Mouse (Mus musculus) neural tube, embryonic 15.5 days (tissue): ENCODE measurements at regions not wholly inside any gene's neighbourhood (a gene's known extent, or its start where the extent isn't known, plus 50 kb on each side); places are given as distances from the start of the nearest gene placed in this dataset.
"Not testable (repeated sequence)": the region's sequence is repeated elsewhere in the genome, so short reads cannot be mapped to it uniquely, and the experiment has no call there.

ENCODE experiments used
- ATAC-seq: fragments of 200-750 bp; cut with Nextera tagmentation; 2 replicates; pipeline ENCODE4 v1.8.0; 2017; ENCODE audit warnings: mild to moderate bottlenecking, moderate TSS enrichment, moderate library complexity; ENCODE audit not compliant: low FRiP score
- H3K27ac ChIP-seq: fragments of 300-500 bp; sonication (generic); replicated peaks from 2 replicates; pipeline ENCODE4 v1.5.1; 2015; ENCODE audit warnings: mild to moderate bottlenecking, inconsistent platforms
- H3K27me3 ChIP-seq: fragments of 300-500 bp; sonication (generic); replicated peaks from 2 replicates; pipeline ENCODE4 v1.6.1; 2015; ENCODE audit warnings: inconsistent platforms
- H3K36me3 ChIP-seq: fragments of 300-500 bp; sonication (generic); 2 replicates; pipeline ENCODE4 v1.6.1; 2015; ENCODE audit warnings: inconsistent platforms
- H3K4me1 ChIP-seq: fragments of 300-500 bp; sonication (generic); 2 replicates; pipeline ENCODE4 v1.6.1; 2015; ENCODE audit warnings: inconsistent platforms
- H3K4me2 ChIP-seq: fragments of 300-500 bp; sonication (generic); 2 replicates; pipeline ENCODE4 v1.6.1; 2015; ENCODE audit warnings: inconsistent platforms, mild to moderate bottlenecking, moderate library complexity
- H3K4me3 ChIP-seq: fragments of 300-500 bp; sonication (generic); replicated peaks from 2 replicates; pipeline ENCODE4 v1.5.1; 2015; ENCODE audit warnings: mild to moderate bottlenecking, inconsistent platforms
- H3K9ac ChIP-seq: fragments of 300-500 bp; sonication (generic); replicated peaks from 2 replicates; pipeline ENCODE4 v1.6.1; 2015; ENCODE audit warnings: mild to moderate bottlenecking, inconsistent platforms
- H3K9me3 ChIP-seq: fragments of 300-500 bp; sonication (generic); replicated peaks from 2 replicates; pipeline ENCODE4 v1.6.1; 2016; ENCODE audit warnings: inconsistent platforms
- WGBS: fragments of 180-500 bp; shearing (Covaris S2); methylation state at CpG from one replicate; pipeline ENCODE4 v1.1.7; 2015; ENCODE audit warnings: mixed read lengths; 5-methylcytosine and 5-hydroxymethylcytosine counted together

DNA sequence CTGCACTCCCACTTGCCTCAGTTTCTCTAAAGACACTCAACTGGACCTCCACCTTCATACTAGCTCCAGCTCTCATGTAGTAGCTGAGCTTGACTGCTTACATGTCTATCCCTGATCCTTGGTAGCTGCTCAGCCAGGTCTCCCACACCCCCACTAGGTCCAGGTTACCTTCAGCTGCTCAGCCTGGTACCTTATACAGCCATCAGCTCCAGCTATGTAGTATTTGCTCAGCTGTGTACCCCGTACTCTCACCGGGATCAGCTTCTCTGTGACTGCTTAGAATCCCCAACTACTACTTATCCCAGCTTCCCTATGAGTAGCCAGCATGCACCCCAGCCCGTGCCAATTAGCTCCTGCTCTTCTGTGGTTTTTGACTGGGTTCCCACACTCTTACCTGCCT is 148.1 kb downstream of the Tmem121 start:
- ATAC-seq: not testable (repeated sequence)

DNA sequence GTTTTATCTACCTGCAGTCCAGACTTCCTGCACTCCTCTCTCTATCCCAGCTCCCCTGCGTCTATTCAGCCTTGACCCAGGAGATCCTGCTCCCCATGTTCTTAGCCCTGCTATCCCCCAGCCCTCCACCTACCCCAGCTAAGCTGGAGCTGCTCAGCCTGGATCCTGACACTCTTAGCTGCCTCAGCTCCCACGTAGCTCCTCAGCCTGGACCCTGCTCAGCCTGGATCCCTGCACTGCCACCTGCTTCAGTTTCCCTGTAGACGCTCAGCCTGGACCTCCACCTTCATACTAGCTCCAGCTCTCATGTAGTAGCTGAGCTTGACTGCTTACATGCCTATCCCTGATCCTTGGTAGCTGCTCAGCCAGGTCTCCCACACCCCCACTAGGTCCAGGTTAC is 151.5 kb downstream of the Tmem121 start:
- Histone ChIP-seq H3K9ac (no peak overlapping the region), H3K36me3 (no peaks in the 10 kb centered on the region), H3K27ac (no peak overlapping the region), H3K27me3 (no peaks in the 10 kb centered on the region), H3K9me3 (no peaks in the 10 kb centered on the region), H3K4me1 (no peaks in the 10 kb centered on the region), H3K4me3 (no peak overlapping the region), H3K4me2 (no peak overlapping the region)
- 66% methylated on average over 3 of the region's 3 CpGs for WGBS
- no peak for ATAC-seq

More for the DNA sequence above, 148.1 kb downstream of the Tmem121 start:
- H3K36me3 ChIP-seq, H3K27me3 ChIP-seq, H3K9me3 ChIP-seq, H3K4me2 ChIP-seq, H3K4me3 ChIP-seq, H3K9ac ChIP-seq, H3K27ac ChIP-seq, H3K4me1 ChIP-seq: not testable (repeated sequence)
- WGBS: 82% methylated on average over 3 of the region's 3 CpGs

DNA sequence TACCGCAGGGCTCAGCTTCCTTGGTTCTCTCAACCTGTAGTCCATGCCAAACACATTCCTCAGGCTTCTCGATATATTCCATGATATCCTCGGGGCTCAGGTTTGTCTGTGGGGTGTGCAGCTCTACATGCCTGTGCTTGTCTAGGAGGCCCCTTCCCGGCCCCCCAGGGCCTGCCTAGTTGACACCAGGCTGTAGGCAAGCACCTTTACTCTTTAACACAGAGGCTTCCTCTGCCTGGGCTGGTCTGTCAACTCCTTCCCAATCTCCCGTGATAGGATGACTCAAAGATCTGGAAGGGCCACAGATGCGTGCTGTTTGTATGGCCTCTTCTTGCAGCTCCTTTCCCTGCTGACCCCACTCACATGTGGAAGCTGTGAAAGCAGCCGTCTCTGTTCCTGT is 150.4 kb upstream of the Adam6b start:
- no peak overlapping the region for H3K9ac ChIP-seq
- 76% methylated on average over 7 of the region's 7 CpGs for WGBS
- no peak overlapping the region for H3K27ac ChIP-seq
- H3K27me3 ChIP-seq: no peaks in the 10 kb centered on the region
- no peaks in the 10 kb centered on the region for H3K4me1 ChIP-seq
- no peaks in the 10 kb centered on the region for H3K36me3 ChIP-seq
- H3K9me3 ChIP-seq: no peaks in the 10 kb centered on the region
- H3K4me2 ChIP-seq: no peak overlapping the region
- ATAC-seq: no peak
- H3K4me3 ChIP-seq: no peak overlapping the region

DNA sequence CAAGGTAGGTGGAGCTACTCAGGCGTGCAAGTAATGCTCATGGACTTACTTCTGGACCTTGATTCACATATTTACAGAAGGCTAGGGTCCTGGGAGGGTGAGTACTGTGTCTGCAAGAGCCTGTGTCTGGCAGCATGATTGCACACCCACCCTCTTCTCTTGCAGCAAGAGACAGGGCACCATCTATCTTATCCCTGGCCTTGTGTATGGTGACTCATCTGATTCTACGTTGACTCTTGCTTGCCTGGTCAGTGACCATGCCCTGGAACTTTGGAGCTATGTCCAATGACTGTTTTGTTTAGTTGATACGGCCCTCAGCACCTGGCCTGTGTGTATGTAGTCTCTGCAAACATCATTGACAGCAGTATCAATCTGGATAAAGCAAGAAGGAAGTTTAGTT is 148.3 kb upstream of the Adam6b start:
- no peaks in the 10 kb centered on the region for H3K27me3 ChIP-seq
- H3K9ac ChIP-seq: no peak overlapping the region
- no peaks in the 10 kb centered on the region for H3K9me3 ChIP-seq
- H3K4me3 ChIP-seq: no peak overlapping the region
- 73% methylated on average over 3 of the region's 3 CpGs for WGBS
- H3K4me1 ChIP-seq: no peaks in the 10 kb centered on the region
- H3K36me3 ChIP-seq: no peaks in the 10 kb centered on the region
- H3K27ac ChIP-seq: no peak overlapping the region
- no peak for ATAC-seq
- H3K4me2 ChIP-seq: no peak overlapping the region

DNA sequence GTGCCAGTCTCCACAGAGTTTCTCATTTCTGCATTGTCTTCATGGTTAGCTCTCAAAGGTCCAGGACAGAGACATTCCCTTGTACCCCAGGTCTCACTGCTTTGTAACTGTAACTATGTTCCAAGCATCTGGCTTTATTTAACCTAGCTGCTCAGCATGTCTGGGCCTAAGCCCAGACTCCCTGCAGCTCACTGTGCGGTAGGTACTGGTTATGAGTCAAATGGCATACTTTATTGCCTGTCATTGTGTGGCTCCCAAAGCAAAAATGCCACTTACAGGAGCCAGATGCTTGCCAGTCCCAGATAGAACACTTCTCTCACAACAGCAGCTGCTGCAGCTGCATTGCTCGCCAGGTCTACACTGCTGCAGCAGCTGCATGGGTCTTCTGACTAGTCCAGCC is 134.2 kb upstream of the Adam6b start:
- no peaks in the 10 kb centered on the region for H3K9me3 ChIP-seq
- no peak overlapping the region for H3K4me3 ChIP-seq
- H3K27ac ChIP-seq: no peak overlapping the region
- H3K36me3 ChIP-seq: no peaks in the 10 kb centered on the region
- no peaks in the 10 kb centered on the region for H3K4me1 ChIP-seq
- H3K4me2 ChIP-seq: no peak overlapping the region
- WGBS: 64% methylated on average over 2 of the region's 2 CpGs
- H3K27me3 ChIP-seq: no peaks in the 10 kb centered on the region
- H3K9ac ChIP-seq: no peak overlapping the region
- no peak for ATAC-seq

DNA sequence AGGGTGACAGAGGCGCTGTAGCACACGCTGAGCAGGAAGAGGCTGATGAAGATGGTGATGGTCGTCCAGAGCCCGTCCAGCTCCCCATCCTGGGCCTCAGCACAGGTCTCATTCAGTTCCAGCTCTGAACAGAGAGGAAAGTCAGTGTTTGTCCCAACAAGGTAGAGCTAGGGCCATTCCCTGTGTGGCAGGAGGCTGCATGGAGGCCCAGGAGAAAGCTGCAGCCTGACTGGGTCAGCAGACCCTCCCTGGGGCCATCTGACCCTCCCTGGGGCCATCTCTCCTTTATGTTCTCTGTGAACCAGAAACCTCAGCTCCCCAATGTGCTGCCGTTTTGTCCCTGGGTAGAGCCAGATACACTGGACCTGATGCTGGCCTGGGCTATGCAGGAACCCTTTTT is 131.2 kb upstream of the Adam6b start:
- Histone ChIP-seq H3K9ac (no peak overlapping the region), H3K9me3 (no peaks in the 10 kb centered on the region), H3K27me3 (no peaks in the 10 kb centered on the region), H3K4me2 (no peak overlapping the region), H3K4me3 (no peak overlapping the region), H3K4me1 (no peaks in the 10 kb centered on the region), H3K27ac (no peak overlapping the region), H3K36me3 (no peaks in the 10 kb centered on the region)
- WGBS: 80% methylated on average over 5 of the region's 5 CpGs
- no peak for ATAC-seq

DNA sequence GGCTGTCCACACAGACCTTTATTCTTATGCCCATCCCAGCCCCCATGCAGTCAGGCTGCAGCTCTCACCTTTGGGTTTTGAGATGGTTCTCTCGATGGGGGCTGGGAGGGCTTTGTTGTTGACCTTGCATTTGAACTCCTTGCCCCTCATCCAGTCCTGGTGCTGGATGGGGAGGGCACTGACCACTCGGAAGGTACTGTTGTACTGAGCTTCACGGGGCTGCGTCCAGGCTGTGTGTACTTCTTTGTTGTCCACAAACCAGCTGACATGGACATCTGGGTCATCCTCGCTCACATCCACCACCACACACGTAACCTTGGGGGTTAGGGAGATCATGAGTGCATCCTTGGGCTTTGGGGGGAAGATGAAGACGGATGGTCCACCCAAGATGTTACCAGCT is 129.3 kb upstream of the Adam6b start:
- no peak overlapping the region for H3K9ac ChIP-seq
- H3K4me1 ChIP-seq: no peaks in the 10 kb centered on the region
- no peaks in the 10 kb centered on the region for H3K9me3 ChIP-seq
- H3K36me3 ChIP-seq: no peaks in the 10 kb centered on the region
- H3K27me3 ChIP-seq: no peaks in the 10 kb centered on the region
- no peak overlapping the region for H3K4me3 ChIP-seq
- no peak overlapping the region for H3K4me2 ChIP-seq
- no peak for ATAC-seq
- WGBS: 87% methylated on average over 7 of the region's 7 CpGs
- no peak overlapping the region for H3K27ac ChIP-seq

DNA sequence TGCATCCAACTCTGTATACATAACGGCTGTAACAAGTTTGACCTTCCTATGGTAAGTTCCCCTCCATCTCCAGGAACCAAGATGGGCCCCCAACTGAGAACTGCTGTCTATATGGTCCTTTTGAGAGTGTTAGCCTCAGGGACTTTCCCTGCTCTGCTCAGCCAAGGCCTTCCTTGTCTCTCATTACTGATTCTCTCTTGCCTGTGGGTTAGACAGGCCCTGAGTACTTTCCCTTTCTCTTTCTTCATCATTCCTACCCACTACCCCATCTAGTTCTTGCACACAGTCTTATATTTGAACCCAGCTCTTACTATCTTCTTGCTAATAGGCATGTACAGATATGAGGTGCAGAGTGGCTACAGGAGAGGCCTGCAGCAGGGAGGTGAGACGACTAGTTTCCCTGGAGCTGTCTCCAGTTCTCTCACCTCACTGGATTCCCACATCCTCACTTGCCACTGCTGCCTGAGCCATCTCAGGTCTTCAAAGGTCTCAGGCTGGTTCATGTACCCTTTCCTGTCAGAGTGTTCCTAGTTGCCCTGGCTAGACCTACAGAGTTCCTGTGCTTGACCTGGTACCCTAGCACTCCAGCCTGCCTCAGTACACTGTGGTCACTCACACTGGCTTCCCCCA is 126.8 kb upstream of the Adam6b start:
- WGBS: 76% methylated on average over 2 of the region's 2 CpGs
- no peak for ATAC-seq

DNA sequence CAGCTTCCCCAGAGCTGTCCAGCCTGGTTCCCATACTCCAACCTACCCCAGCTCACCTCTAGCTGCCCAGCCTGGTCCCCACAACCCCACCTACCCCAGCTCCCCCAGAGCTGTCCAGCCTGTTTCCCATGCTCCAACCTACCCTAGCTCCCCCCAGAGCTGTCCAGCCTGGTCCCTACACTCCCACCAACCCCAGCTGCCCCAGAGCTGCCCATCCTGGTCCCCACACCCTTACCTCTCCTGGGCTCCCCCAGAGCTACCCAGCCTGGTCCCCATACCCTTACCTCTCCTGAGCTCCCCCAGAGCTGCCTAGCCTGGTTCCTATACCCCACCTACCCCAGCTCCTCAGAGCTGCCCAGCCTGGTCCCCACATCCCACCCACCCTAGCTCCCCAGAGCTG is 125.3 kb upstream of the Adam6b start:
- ATAC-seq: no peak
- Histone ChIP-seq H3K4me1 (no peaks in the 10 kb centered on the region), H3K4me3 (no peak overlapping the region), H3K36me3 (no peaks in the 10 kb centered on the region), H3K27me3 (no peaks in the 10 kb centered on the region), H3K4me2 (no peak overlapping the region), H3K9me3 (no peaks in the 10 kb centered on the region), H3K9ac (no peak overlapping the region), H3K27ac (no peak overlapping the region)

More for the DNA sequence above, 126.8 kb upstream of the Adam6b start:
- no peak overlapping the region for H3K4me3 ChIP-seq
- H3K4me2 ChIP-seq: no peak overlapping the region
- no peak overlapping the region for H3K27ac ChIP-seq
- H3K4me1 ChIP-seq: no peaks in the 10 kb centered on the region
- no peaks in the 10 kb centered on the region for H3K27me3 ChIP-seq
- no peak overlapping the region for H3K9ac ChIP-seq
- no peaks in the 10 kb centered on the region for H3K9me3 ChIP-seq
- H3K36me3 ChIP-seq: no peaks in the 10 kb centered on the region

DNA sequence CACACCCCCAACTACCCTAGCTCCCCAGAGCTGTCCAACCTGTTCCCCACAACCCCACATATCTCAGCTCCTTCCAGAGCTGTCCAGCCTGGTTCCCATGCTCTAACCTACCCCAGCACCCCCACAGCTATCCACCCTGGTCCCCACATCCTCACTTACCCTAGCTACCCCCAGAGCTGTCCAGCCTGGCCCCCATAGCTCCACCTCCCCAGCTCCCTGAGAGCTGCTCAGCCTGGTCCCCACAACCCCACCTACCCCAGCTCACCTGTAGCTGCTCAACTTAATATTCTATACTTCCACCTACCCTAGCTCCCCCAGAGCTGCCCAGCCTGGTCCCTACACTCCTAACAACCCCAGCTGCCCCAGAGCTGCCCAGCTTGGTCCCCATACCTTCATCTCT is 124.9 kb upstream of the Adam6b start:
- Histone ChIP-seq H3K27me3 (no peaks in the 10 kb centered on the region), H3K4me3 (no peak overlapping the region), H3K27ac (no peak overlapping the region), H3K9me3 (no peaks in the 10 kb centered on the region), H3K4me2 (no peak overlapping the region), H3K9ac (no peak overlapping the region), H3K36me3 (no peaks in the 10 kb centered on the region), H3K4me1 (no peaks in the 10 kb centered on the region)
- no peak for ATAC-seq

DNA sequence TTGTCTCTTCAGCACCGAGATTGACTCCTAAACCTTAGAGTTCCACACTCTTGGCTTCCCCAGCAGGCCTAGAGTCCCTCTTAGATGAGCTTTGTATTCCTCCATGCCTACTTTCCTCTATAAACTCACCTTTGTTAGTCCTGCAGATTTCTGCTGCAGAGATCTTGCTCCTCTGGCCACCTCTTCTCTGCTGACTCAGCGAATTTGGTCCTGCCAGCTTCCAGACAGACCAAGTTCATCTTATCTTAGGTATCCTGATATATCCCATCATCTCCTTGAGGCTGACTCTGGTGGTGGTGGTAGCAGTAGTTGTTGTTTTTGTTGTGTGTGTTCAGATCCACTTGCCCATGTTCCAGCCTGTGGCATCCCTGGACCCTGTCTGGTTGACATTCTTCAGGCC is 123.5 kb upstream of the Adam6b start:
- 64% methylated on average over 2 of the region's 2 CpGs for WGBS

DNA sequence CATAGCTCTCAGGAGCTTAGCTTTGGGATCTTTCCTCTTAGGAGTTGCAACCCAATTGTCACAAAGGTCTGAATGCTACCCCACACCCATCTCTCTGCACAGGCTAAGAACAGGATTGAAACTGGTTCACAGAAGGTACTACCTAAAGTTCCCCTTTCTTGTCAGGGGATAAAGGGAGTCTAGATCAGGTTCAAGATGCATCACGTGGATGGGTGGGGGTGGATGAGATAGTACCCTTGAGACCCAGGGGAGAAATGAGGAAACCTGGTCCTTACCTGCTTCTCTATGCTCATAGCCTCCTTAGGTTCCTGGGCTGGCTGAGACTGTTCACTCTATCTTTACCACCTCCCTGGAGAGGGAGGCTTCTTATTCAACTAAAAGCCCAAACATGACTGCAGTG is 122.9 kb upstream of the Adam6b start:
- no peak overlapping the region for H3K4me3 ChIP-seq
- no peaks in the 10 kb centered on the region for H3K36me3 ChIP-seq
- no peaks in the 10 kb centered on the region for H3K9me3 ChIP-seq
- no peak for ATAC-seq
- H3K4me1 ChIP-seq: no peaks in the 10 kb centered on the region
- no peaks in the 10 kb centered on the region for H3K27me3 ChIP-seq
- H3K9ac ChIP-seq: no peak overlapping the region
- no peak overlapping the region for H3K27ac ChIP-seq
- 70% methylated on average over 1 of the region's 1 CpGs for WGBS
- H3K4me2 ChIP-seq: no peak overlapping the region

More for the DNA sequence above, 123.5 kb upstream of the Adam6b start:
- H3K27me3 ChIP-seq: no peaks in the 10 kb centered on the region
- no peak overlapping the region for H3K4me2 ChIP-seq
- no peaks in the 10 kb centered on the region for H3K36me3 ChIP-seq
- H3K9ac ChIP-seq: no peak overlapping the region
- H3K9me3 ChIP-seq: no peaks in the 10 kb centered on the region
- H3K4me1 ChIP-seq: no peaks in the 10 kb centered on the region
- no peak overlapping the region for H3K4me3 ChIP-seq
- H3K27ac ChIP-seq: no peak overlapping the region
- ATAC-seq: no peak

DNA sequence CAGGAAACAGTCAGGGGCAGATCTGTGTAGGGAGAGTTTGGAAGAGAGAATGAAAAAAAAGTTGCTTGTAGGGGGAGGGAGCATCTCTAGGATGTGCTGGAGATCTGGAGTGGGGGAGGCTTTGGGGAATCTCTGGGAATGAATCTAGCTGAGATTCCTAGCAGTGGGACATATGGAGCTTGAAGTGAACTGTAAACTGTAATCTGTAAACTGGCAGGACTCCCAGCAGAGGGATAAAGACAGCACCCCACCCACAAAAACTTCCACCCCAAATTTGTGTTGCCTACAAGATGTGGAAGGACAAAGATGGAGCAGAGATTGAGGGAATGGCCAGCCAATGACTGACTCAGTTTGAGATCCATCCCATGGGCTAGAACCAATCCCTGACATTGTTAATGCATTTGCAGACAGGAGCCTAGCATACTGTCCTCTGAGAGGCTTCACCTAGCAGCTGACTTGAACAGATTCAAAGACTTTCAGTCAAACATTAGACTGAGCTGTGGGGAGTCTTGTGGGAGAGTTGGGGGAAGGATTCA is 87.7 kb upstream of the Adam6b start:
- Histone ChIP-seq H3K36me3 (no peaks in the 10 kb centered on the region), H3K4me1 (no peaks in the 10 kb centered on the region), H3K27ac (no peak overlapping the region), H3K9me3 (no peaks in the 10 kb centered on the region; the same call in 1 of the 2 replicates), H3K27me3 (no peaks in the 10 kb centered on the region), H3K4me3 (no peak overlapping the region), H3K4me2 (no peak overlapping the region), H3K9ac (no peak overlapping the region)
- no peak for ATAC-seq
